Mouse (Mus musculus): Measurements from ENCODE around the gene Dip2c.

GRCm38 (mm10) chr13:9446448-9447115 is 170.3 kb downstream of the Dip2c start:
- no peak for TF ChIP-seq CTCF (conservative IDR thresholded peaks at IDR 0.05 in 1 of 2, IDR thresholded peaks at IDR 0.05 in 1 of 2; ENCODE audit: low read depth in 2 of 2, low read length in 2 of 2)
- TF ChIP-seq MAX (IDR thresholded peaks at IDR 0.05; ENCODE audit: low read length): no peak
- TF ChIP-seq POLR2A (IDR thresholded peaks at IDR 0.05; ENCODE audit: low read depth, low read length): no peak
- no peak for TF ChIP-seq USF1 (IDR thresholded peaks at IDR 0.05; ENCODE audit: low read depth, low read length)
- TF ChIP-seq JUN (IDR thresholded peaks at IDR 0.05; ENCODE audit: insufficient read depth, low read depth, low read length): no peak
- no peak for TF ChIP-seq EP300 (IDR thresholded peaks at IDR 0.05; ENCODE audit: low read length)
- TF ChIP-seq BHLHE40 (IDR thresholded peaks at IDR 0.05; ENCODE audit: low read depth, low read length): no peak
- TF ChIP-seq MAFK (IDR thresholded peaks at IDR 0.05; ENCODE audit: insufficient replicate concordance, low read length): no peak
- TF ChIP-seq MYC (IDR thresholded peaks at IDR 0.05; ENCODE audit: low read depth, low read length): no peak
- TF ChIP-seq NELFE (IDR thresholded peaks at IDR 0.05; ENCODE audit: low read depth, low read length): no peak
- no peak for TF ChIP-seq USF2 (conservative IDR thresholded peaks at IDR 0.05; ENCODE audit: low read depth, low read length)
